Mouse (Mus musculus): ENCODE results near the gene Tnfrsf11a. TPM values are rescaled to one million over a fixed set of nuclear protein-coding genes. Genes with fewer than 3 reads are reported as not detected.

Gene Tnfrsf11a
- total and polyA plus RNA-seq, 2 experiments from 2014 or later: 0.34 to 0.53 TPM

DNA sequence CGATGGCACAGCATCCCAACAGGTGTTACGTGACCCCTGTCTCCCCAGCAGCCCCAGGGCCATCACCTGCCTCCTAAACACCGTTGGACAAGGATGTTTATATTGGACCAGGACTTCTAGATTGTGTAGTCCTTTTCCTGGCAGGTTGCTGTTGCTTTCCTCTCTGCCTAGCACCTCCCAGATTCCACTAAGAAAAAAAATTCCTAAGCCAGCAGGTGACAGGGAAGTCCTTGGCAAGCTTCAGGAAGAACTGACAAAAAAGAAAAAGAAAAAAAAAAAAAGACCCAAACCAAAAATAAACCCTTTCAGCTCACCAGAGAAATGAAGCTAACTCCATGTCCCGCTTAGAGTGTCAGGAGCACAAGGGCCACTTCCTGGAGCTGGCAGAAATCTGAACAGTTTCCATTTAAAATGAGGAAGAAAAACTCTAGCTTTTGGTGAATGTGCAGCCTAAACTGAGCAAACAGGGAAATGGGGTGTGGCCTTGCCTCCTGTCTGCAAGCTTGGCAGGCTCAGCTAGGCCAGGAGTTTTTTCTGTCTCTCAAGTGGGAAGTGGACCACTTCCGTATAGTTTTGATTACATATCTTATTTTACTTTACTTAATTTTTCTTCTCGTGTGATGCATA is 6.3 kb downstream of the Tnfrsf11a start:
- H3K36me3 ChIP-seq (replicated peaks; ENCODE audit: control insufficient read depth, insufficient read depth, low read length): no peaks in the 10 kb centered on the region
- no peak for DNase-seq (ENCODE audit: low spot score)
- H3K4me2 ChIP-seq (ENCODE audit: low read depth, low read length): no peak overlapping the region
- ATAC-seq (ENCODE audit: insufficient read depth, low read depth): no peak
- TF ChIP-seq EP300 (IDR thresholded peaks at IDR 0.05; ENCODE audit: low read depth) (no peak), CTCF (IDR thresholded peaks at IDR 0.05; ENCODE audit: low read depth) (no peak)
- 55% methylated on average over 6 of the region's 6 CpGs for WGBS
- no peaks in the 10 kb centered on the region for H3K9me3 ChIP-seq (replicated peaks; ENCODE audit: control insufficient read depth, low read length)
- no peaks in the 10 kb centered on the region for H3K27me3 ChIP-seq (ENCODE audit: control insufficient read depth, insufficient read depth, low read length)
- no peak overlapping the region for H3K9ac ChIP-seq (replicated peaks; ENCODE audit: low read depth, low read length)
- 0 out of 2 replicates have a peak, but pooled peaks cover 6% of the 10 kb centered on the region for H3K4me1 ChIP-seq (ENCODE audit: control insufficient read depth, insufficient read depth)
- H3K4me3 ChIP-seq (ENCODE audit: low read depth, low read length): no peak overlapping the region
- H3K27ac ChIP-seq (ENCODE audit: low read depth): no peak overlapping the region

GRCm38 (mm10) chr1:105790103-105790502 is 9.6 kb downstream of the Tnfrsf11a start:
- no peak overlapping the region for H3K4me3 ChIP-seq (ENCODE audit: low read depth, low read length)
- DNase-seq (ENCODE audit: low spot score) (no peak), ATAC-seq (ENCODE audit: insufficient read depth, low read depth) (no peak)
- H3K36me3 ChIP-seq (replicated peaks; ENCODE audit: control insufficient read depth, insufficient read depth, low read length): no peaks in the 10 kb centered on the region
- H3K27ac ChIP-seq (ENCODE audit: low read depth): no peak overlapping the region
- TF ChIP-seq CTCF (IDR thresholded peaks at IDR 0.05; ENCODE audit: low read depth) (no peak), EP300 (IDR thresholded peaks at IDR 0.05; ENCODE audit: low read depth) (no peak)
- no peak overlapping the region for H3K4me2 ChIP-seq (ENCODE audit: low read depth, low read length)
- H3K9me3 ChIP-seq (replicated peaks; ENCODE audit: control insufficient read depth, low read length): no peaks in the 10 kb centered on the region
- 0 out of 2 replicates have a peak, but pooled peaks cover 3% of the 10 kb centered on the region for H3K4me1 ChIP-seq (ENCODE audit: control insufficient read depth, insufficient read depth)
- H3K9ac ChIP-seq (replicated peaks; ENCODE audit: low read depth, low read length): no peak overlapping the region
- 92% methylated on average over 3 of the region's 3 CpGs for WGBS
- H3K27me3 ChIP-seq (ENCODE audit: control insufficient read depth, insufficient read depth, low read length): no peaks in the 10 kb centered on the region

DNA sequence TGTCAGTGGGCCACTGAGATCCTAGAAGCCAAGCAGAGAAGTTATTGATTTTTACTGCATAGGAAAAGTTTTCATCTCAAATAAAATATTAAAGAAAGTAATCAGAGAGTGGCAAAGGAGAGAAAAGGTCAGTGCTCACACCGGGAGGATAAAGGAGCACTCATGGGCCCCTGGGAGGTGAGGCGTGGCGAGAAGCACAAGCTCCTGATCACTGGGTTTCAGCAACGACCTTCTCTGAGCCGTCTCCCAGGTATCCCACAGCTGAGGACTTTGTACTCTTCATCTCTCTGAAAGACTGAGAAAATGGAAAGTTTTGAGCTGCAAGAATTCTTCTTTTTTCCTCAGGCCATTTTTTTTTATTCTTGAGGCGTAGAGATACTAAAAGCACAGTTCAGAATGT is 14.2 kb downstream of the Tnfrsf11a start:
- DNase-seq (ENCODE audit: low spot score): no peak
- no peak overlapping the region for H3K4me2 ChIP-seq (ENCODE audit: low read depth, low read length)
- no peak overlapping the region for H3K27ac ChIP-seq (ENCODE audit: low read depth)
- H3K27me3 ChIP-seq (ENCODE audit: control insufficient read depth, insufficient read depth, low read length): no peaks in the 10 kb centered on the region
- H3K4me1 ChIP-seq (ENCODE audit: control insufficient read depth, insufficient read depth): no peaks in the 10 kb centered on the region
- TF ChIP-seq CTCF (IDR thresholded peaks at IDR 0.05; ENCODE audit: low read depth) (no peak), EP300 (IDR thresholded peaks at IDR 0.05; ENCODE audit: low read depth) (no peak)
- no peak overlapping the region for H3K4me3 ChIP-seq (ENCODE audit: low read depth, low read length)
- no peaks in the 10 kb centered on the region for H3K36me3 ChIP-seq (replicated peaks; ENCODE audit: control insufficient read depth, insufficient read depth, low read length)
- no peak for ATAC-seq (ENCODE audit: insufficient read depth, low read depth)
- 78% methylated on average over 6 of the region's 6 CpGs for WGBS
- no peak overlapping the region for H3K9ac ChIP-seq (replicated peaks; ENCODE audit: low read depth, low read length)
- H3K9me3 ChIP-seq (replicated peaks; ENCODE audit: control insufficient read depth, low read length): no peaks in the 10 kb centered on the region

DNA sequence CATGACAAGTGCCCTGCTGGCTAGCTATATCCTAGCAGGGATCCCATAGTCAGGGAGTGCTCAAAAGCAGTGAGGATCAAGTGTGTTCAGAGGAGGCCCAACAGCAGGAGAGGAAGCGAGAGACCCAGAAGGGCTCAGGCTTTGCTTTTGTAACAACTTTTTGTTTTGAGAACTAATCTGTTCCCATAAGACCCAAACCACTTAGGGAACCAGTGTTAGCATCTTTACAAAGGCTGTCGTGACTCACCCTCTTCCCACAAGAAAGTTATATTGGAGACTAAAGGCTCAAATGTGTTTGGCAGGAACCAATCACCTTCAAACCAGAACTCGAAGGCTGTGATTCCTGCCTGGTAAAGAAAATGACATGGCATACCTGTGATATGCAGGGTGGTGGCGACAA is 15.2 kb downstream of the Tnfrsf11a start:
- Histone ChIP-seq H3K36me3 (replicated peaks; ENCODE audit: control insufficient read depth, insufficient read depth, low read length) (no peaks in the 10 kb centered on the region), H3K4me3 (ENCODE audit: low read depth, low read length) (no peak overlapping the region), H3K27ac (ENCODE audit: low read depth) (no peak overlapping the region), H3K9me3 (replicated peaks; ENCODE audit: control insufficient read depth, low read length) (no peaks in the 10 kb centered on the region), H3K4me2 (ENCODE audit: low read depth, low read length) (no peak overlapping the region), H3K9ac (replicated peaks; ENCODE audit: low read depth, low read length) (no peak overlapping the region), H3K4me1 (ENCODE audit: control insufficient read depth, insufficient read depth) (no peaks in the 10 kb centered on the region), H3K27me3 (ENCODE audit: control insufficient read depth, insufficient read depth, low read length) (no peaks in the 10 kb centered on the region)
- DNase-seq (ENCODE audit: low spot score): no peak
- no peak for ATAC-seq (ENCODE audit: insufficient read depth, low read depth)
- 73% methylated on average over 4 of the region's 4 CpGs for WGBS
- TF ChIP-seq CTCF (IDR thresholded peaks at IDR 0.05; ENCODE audit: low read depth) (no peak), EP300 (IDR thresholded peaks at IDR 0.05; ENCODE audit: low read depth) (no peak)

GRCm38 (mm10) chr1:105800570-105800969 is 20.1 kb downstream of the Tnfrsf11a start:
- H3K4me1 ChIP-seq (ENCODE audit: control insufficient read depth, insufficient read depth): no peaks in the 10 kb centered on the region
- H3K27ac ChIP-seq (ENCODE audit: low read depth): no peak overlapping the region
- H3K9ac ChIP-seq (replicated peaks; ENCODE audit: low read depth, low read length): no peak overlapping the region
- TF ChIP-seq EP300 (IDR thresholded peaks at IDR 0.05; ENCODE audit: low read depth) (no peak), CTCF (IDR thresholded peaks at IDR 0.05; ENCODE audit: low read depth) (no peak)
- H3K27me3 ChIP-seq (ENCODE audit: control insufficient read depth, insufficient read depth, low read length): no peaks in the 10 kb centered on the region
- ATAC-seq (ENCODE audit: insufficient read depth, low read depth): no peak
- H3K36me3 ChIP-seq (replicated peaks; ENCODE audit: control insufficient read depth, insufficient read depth, low read length): no peaks in the 10 kb centered on the region
- DNase-seq (ENCODE audit: low spot score): no peak
- 72% methylated on average over 6 of the region's 6 CpGs for WGBS
- no peak overlapping the region for H3K4me2 ChIP-seq (ENCODE audit: low read depth, low read length)
- no peaks in the 10 kb centered on the region for H3K9me3 ChIP-seq (replicated peaks; ENCODE audit: control insufficient read depth, low read length)
- H3K4me3 ChIP-seq (ENCODE audit: low read depth, low read length): no peak overlapping the region

DNA sequence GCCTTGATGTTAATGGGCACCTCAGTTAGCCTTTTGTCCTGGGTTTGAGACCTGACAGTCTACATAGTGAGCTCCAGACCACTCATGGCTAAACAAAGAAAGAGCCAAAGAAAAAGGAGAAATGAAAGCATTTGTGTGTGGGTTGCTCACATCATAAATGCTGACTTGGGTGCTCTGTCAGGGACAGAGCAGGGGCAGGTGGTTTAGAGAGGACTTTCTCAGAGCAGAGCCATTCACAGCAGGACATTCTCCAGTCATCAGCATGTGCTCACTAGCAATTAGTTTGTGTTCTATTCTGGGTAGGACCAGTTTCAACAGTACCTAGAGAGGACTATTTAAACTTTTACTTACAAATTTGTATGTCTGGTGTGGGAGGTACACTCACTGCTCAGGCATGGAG is 20.7 kb downstream of the Tnfrsf11a start:
- ATAC-seq (ENCODE audit: insufficient read depth, low read depth): no peak
- no peak overlapping the region for H3K27ac ChIP-seq (ENCODE audit: low read depth)
- no peaks in the 10 kb centered on the region for H3K9me3 ChIP-seq (replicated peaks; ENCODE audit: control insufficient read depth, low read length)
- no peaks in the 10 kb centered on the region for H3K27me3 ChIP-seq (ENCODE audit: control insufficient read depth, insufficient read depth, low read length)
- H3K4me1 ChIP-seq (ENCODE audit: control insufficient read depth, insufficient read depth): no peaks in the 10 kb centered on the region
- no peak for TF ChIP-seq CTCF (IDR thresholded peaks at IDR 0.05; ENCODE audit: low read depth)
- TF ChIP-seq EP300 (IDR thresholded peaks at IDR 0.05; ENCODE audit: low read depth): no peak
- no peak for DNase-seq (ENCODE audit: low spot score)
- H3K36me3 ChIP-seq (replicated peaks; ENCODE audit: control insufficient read depth, insufficient read depth, low read length): no peaks in the 10 kb centered on the region
- H3K4me2 ChIP-seq (ENCODE audit: low read depth, low read length): no peak overlapping the region
- no peak overlapping the region for H3K4me3 ChIP-seq (ENCODE audit: low read depth, low read length)
- H3K9ac ChIP-seq (replicated peaks; ENCODE audit: low read depth, low read length): no peak overlapping the region

Data from heart, postnatal 0 days (tissue).